Mouse (Mus musculus): ENCODE measurements at regions not wholly inside any gene's neighbourhood (a gene's known extent, or its start where the extent isn't known, plus 50 kb on each side); places are given as distances from the start of the nearest gene placed in this dataset.

DNA sequence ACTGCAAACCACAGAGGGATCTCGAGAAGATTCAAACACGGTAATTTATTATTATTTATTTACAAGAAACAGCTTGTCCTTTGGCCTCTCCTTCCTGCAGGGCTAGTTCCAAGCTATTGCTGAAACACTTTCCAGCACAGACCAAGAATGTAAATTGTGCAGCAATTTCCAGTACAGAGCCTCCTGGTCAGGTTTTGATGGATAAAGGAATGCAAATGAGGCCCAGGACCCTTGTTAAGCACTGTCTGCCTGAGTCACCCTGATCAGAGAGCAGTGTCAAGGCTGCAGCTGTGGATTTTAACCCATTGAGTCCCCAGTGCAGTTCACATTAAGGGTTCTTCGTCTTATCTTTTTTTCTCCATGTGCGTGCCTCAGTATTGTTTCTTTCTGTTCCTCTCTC lies 142.3 kb upstream of the Zkscan2 start:
- no peak for ATAC-seq (ENCODE audit: low TSS enrichment)

DNA sequence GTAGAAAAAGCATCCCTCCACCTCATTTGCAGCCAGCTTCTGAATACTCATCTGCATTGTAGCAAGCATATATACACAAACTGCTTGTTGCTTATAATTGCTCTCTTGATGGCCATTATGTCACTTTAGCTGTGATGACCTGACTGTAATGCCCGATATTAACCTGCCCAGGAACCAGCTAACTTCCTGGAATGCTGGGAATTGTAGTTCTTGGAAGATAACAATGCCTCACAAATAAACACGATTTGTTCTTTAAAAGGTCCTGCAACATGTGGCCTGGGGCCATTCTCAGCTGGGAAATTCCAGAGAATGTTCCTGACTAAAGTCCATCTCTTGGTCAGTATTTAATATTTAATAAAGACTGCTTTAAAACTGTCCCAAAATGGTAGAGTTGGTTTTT lies 143.2 kb upstream of the Zkscan2 start:
- ATAC-seq (ENCODE audit: low TSS enrichment), result no peak

DNA sequence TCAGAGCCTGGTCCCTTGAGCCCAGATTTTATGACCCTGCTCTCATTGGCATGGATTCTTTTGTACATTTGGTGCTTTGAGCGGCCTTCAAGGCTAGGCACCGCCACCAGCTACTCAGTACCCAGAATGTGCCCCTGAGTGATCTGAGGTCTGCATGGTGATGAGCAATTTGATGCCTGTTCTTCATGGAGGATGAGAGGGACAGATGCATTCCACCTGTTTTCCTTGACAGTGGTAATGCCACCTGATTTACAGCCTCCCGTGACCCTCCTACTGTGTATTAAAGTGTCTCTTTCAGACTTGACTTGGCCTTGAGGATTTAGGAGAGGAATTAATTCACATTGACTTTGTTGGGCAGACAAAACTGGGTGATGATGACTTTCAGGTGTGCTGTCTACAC lies 145.3 kb upstream of the Zkscan2 start:
- ATAC-seq (ENCODE audit: low TSS enrichment), result no peak

DNA sequence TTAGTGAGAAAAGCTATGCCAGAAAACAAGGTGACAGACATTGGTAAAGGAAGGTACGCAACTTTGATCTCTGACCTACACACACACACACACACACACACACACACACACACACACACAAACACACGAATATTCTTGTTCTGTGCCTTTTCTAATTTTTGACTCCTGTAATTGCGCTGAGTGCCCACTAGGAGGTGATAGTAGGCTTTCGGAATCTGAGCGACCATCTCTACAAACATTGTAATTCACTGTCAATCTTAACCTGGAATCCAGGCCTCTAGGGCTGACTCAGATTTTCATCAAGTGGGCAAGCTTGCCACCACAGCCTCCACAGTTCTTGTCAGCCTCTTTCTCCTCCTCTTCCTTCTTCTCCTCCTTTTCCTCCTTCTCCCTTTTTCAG lies 165.2 kb upstream of the Zkscan2 start:
- no peak for ATAC-seq (ENCODE audit: low TSS enrichment)

- ATAC-seq (ENCODE audit: low TSS enrichment), result no peak
Observed at GRCm38 (mm10) chr7:123684762-123685161, 184.5 kb upstream of the Zkscan2 start.

DNA sequence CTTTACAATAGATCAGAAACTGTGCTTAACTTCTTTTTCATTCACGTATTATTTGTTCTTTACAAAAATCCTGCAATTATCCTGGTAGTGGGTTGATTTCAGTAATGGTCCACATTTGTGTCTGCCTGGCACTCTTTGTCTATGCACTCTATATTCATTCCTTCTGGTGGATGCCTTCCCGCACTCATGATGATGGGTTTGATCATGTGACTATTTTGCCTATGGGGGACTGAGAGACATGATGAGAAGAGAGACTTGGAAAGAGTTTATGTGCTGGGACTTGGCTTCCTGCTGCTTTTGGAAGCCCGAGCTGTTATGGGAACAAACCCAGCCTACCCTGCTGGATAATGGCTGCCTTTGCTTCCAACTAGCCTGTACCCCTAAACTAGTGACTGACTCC lies 186.3 kb upstream of the Zkscan2 start:
- ATAC-seq (ENCODE audit: low TSS enrichment), result no peak

- ATAC-seq (ENCODE audit: low TSS enrichment), result no peak
Observed at GRCm38 (mm10) chr7:123731016-123731415, 230.8 kb upstream of the Zkscan2 start.

- ATAC-seq (ENCODE audit: low TSS enrichment), result peak; percentile 91
Observed at GRCm38 (mm10) chr7:123733061-123733460, 232.8 kb upstream of the Zkscan2 start.

- ATAC-seq (ENCODE audit: low TSS enrichment), result no peak
Observed at GRCm38 (mm10) chr7:123747986-123748385, 234.7 kb upstream of the Hs3st4 start.

DNA sequence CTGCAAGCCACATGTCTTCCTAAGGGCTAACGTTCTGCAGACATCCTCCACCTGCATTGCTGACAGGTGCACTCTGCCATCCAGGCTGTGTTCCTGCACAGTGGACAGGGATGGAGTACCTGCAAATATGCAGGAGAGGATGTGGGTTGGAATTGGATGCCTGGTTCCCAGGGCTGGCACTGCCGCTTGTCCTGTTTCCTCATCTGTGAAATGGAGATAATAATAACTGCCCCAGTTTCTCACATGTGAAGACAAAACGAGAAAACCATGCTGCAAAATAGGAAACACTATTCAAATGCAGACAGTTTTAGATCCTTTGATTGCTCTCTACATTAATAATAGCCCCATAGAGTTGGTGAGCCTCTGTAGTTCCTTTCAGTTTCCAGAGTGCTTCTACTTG lies 229.4 kb upstream of the Hs3st4 start:
- peak; percentile 82 for ATAC-seq (ENCODE audit: low TSS enrichment)

DNA sequence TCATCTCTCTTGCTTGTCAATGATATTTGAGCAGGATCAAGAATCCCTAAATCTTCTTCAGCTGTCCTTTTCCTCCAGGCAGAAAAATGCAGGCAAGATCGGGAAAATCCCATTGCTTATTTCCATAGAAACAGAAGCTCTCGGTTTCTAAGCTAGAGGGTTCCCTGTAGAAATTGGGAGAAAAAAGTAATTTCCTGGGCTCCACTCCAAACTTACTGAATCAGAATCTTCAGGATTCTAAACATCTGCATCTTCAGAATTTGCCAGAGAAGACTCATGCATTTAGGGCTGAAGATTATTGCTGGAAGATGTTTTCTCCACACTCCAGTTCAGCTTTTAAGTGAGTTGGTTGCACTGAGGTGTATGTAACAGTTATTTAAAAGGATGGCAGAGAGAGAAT lies 187.6 kb upstream of the Hs3st4 start:
- peak; percentile 84 for ATAC-seq (ENCODE audit: low TSS enrichment)

DNA sequence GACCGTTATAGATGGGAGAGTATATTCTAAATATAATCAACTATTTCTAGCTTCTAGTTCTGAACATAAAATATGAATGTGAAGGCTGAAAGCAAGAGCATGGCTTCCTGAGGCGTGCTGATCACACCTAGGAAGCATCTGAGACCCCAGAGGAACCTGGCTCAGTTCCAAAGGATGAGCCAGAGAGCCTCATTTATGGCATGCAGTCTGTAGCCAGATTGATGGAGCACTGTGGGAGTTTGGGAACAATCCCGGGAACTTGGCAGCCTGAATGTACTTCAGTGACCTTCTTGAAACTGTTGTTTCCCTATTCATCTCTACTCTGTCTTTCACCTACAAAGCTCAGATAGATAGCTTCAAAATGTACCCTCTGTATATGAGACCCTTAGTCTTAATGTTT lies 186.6 kb upstream of the Hs3st4 start:
- ATAC-seq (ENCODE audit: low TSS enrichment), result no peak

DNA sequence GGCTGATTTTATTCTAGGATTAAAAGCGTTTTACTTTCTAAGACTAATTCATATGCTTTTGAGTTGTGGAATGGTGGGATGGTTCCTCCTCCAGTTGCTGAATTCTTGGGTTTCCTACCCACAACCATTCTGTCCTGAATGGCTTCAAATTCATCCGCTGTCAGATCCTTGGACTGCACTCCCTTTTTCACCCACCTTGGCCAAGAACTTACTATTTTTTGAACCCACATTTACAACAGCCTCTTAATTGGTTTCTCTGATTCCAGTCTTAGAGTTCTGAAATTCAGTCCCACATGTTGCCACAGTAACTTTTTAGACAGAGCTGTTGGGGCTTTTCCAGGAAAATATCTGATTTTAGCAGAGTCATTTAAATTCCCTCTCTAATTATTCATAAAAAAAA lies 177.0 kb upstream of the Hs3st4 start:
- ATAC-seq (ENCODE audit: low TSS enrichment), result peak; percentile 76; the same call in 1 of the 2 replicates

GRCm38 (mm10) chr7:123823976-123824375 lies 158.7 kb upstream of the Hs3st4 start:
- ATAC-seq (ENCODE audit: low TSS enrichment), result peak; percentile 79

GRCm38 (mm10) chr7:123826406-123826805 lies 156.3 kb upstream of the Hs3st4 start:
- ATAC-seq (ENCODE audit: low TSS enrichment), result no peak

DNA sequence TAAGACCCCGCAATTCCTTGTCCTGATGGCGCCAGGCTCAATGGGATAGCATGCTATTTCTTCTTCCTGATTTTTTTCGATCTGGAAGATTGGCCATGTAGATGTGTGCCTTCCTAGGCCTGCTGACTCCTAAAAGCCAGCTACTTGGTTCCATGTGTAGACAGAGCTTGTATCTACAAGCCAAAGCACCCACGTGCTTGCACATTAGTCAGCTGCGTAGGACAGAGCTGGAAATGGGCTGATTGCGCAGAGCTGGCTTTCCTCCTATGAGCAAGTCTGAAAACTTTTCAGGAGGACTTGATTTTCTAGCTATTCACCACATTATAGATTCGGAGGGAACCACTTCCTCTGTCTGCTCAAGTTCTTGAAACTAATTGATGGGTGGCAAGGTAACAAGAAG lies 140.1 kb upstream of the Hs3st4 start:
- peak; percentile 65; the same call in 1 of the 2 replicates for ATAC-seq (ENCODE audit: low TSS enrichment)

- ATAC-seq (ENCODE audit: low TSS enrichment), result no peak
Observed at GRCm38 (mm10) chr7:123847081-123847480, 135.6 kb upstream of the Hs3st4 start.

DNA sequence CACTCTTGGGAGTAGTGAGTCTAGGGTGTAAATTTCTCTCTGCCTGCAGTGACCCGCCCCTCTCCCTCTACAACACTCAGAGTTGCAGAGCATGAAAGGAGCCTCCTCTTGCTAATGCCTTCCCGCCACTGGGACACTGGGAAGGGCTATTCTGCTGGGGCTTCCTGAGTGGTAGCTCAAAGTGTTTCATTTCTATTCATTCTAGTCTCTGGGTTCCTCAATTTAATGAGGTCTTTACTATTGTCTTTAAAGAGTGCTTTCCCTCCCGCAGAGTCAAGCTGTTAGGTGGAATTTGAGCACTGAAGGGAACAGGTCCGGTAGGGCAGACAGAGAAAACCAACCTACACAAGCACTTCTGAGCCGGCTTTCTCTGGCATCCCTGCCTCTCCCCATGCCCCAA lies 134.0 kb upstream of the Hs3st4 start:
- ATAC-seq (ENCODE audit: low TSS enrichment), result no peak

DNA sequence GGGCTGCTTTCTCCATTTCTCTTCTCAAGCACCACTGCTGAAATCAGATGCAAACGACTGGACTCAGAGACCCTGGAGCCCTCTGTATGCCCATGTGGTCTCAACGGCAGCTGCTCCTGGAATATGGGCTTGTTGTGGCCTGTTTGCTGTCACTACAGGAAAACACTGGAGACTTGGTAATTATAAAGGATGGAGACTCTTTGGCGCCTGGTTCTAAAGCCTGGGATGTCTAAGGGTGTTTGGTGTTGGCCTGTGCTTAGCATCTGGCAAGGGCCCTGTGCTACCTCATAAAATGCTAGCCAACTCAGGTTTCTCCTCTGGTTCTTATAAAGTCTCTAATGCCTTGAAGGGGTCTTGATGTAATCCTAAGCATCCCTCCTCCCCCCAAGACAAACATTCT lies 133.4 kb upstream of the Hs3st4 start:
- no peak for ATAC-seq (ENCODE audit: low TSS enrichment)

GRCm38 (mm10) chr7:123850272-123851197 lies 132.1 kb upstream of the Hs3st4 start:
- no peak for ATAC-seq (ENCODE audit: low TSS enrichment)

- no peak for ATAC-seq (ENCODE audit: low TSS enrichment)
Observed at GRCm38 (mm10) chr7:123857539-123857938, 125.1 kb upstream of the Hs3st4 start.

GRCm38 (mm10) chr7:123861706-123862105 lies 121.0 kb upstream of the Hs3st4 start:
- ATAC-seq (ENCODE audit: low TSS enrichment), result peak; percentile 89

GRCm38 (mm10) chr7:123896759-123897444 lies 85.8 kb upstream of the Hs3st4 start:
- ATAC-seq (ENCODE audit: low TSS enrichment), result no peak

Data from frontal cortex, adult (tissue).